Comparison of ENCODE assay signal across 21 mouse cellular contexts in the genomic region with DNA sequence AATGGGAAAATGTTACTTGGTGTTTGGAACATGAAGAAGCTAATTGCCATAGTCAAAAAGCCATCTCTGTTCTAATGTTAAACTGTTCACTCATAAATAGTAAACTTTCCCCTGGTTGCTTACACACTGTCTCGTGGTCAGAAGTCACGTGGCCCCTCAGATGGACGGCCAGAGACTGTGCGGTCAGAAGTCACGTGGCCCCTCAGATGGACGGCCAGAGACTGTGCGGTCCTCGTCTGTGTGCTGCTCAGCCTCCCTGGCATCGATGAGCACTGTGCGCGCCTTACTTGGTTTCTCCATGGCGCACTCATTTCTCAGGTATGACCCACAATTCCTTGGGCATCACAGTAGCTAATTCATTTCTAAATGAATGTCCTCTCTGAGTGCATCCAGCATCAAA. TPM values are rescaled to one million over a fixed set of nuclear protein-coding genes. Genes with fewer than 3 reads are reported as not detected.
A peak's percentile ranks its signal among the peaks of the same experiment; 100 is the strongest.
DNase-seq lines count a peak whose midpoint lies in the region; ATAC-seq and TF ChIP-seq lines count a peak whose summit lies in the region.
"Had no signal": no experiment of that assay in that cellular context is flagged by ENCODE, and none has a peak within 500 bp of the region (broad histone marks: within the 10 kb centered on the region; RNA-seq: fewer than 3 reads in every experiment).

No protein-coding gene starts in this region.

- TF ChIP-seq CTCF in lung, postnatal 0 days (IDR thresholded peaks at IDR 0.05): no peak

- H3K4me2 ChIP-seq in lung, embryonic 15.5 days: no peak overlapping the region
- no peak overlapping the region for H3K4me2 ChIP-seq in lung, postnatal 0 days (replicated peaks; ENCODE audit: low read depth, low read length)
- H3K4me2 ChIP-seq in midbrain, embryonic 16.5 days (ENCODE audit: low read length): no peak overlapping the region
- H3K4me2 ChIP-seq: embryonic facial prominence, embryonic 13.5 days had no signal

- 68% methylated on average over 12 of the region's 12 CpGs for WGBS in lung, embryonic 15.5 days
- WGBS in lung, postnatal 0 days: 72% methylated on average over 12 of the region's 12 CpGs
- WGBS in midbrain, embryonic 16.5 days: 71% methylated on average over 12 of the region's 12 CpGs

- no peak for TF ChIP-seq EP300 in lung, postnatal 0 days (IDR thresholded peaks at IDR 0.05)

- H3K27ac ChIP-seq in lung, embryonic 15.5 days: no peak overlapping the region
- no peak overlapping the region for H3K27ac ChIP-seq in lung, postnatal 0 days (ENCODE audit: low read length)
- H3K27ac ChIP-seq in midbrain, embryonic 16.5 days (ENCODE audit: low read length): peak overlapping the region; percentile 57
- H3K27ac ChIP-seq: embryonic facial prominence, embryonic 13.5 days; heart, adult 2 months; hindbrain, embryonic 10.5 days; limb, embryonic 10.5 days had no signal

- no peak overlapping the region for H3K4me3 ChIP-seq in lung, embryonic 15.5 days
- no peak overlapping the region for H3K4me3 ChIP-seq in lung, postnatal 0 days (ENCODE audit: low read depth, low read length)
- H3K4me3 ChIP-seq in midbrain, embryonic 16.5 days (ENCODE audit: low read depth, low read length): no peak overlapping the region
- H3K4me3 ChIP-seq: embryonic facial prominence, embryonic 13.5 days; heart, adult 2 months; hindbrain, embryonic 10.5 days; limb, embryonic 10.5 days had no signal

- no peak overlapping the region for H3K9ac ChIP-seq in lung, embryonic 15.5 days
- no peak overlapping the region for H3K9ac ChIP-seq in lung, postnatal 0 days (replicated peaks; ENCODE audit: low read depth)
- H3K9ac ChIP-seq in midbrain, embryonic 16.5 days (ENCODE audit: low read depth, low read length): no peak overlapping the region
- H3K9ac ChIP-seq: embryonic facial prominence, embryonic 13.5 days; liver, postnatal 0 days had no signal

- peak; percentile 83 for DNase-seq in heart, adult 11 months
- DNase-seq in heart, postnatal 36 days: no peak
- DNase-seq in lung, postnatal 25 days (ENCODE audit: low spot score): no peak
- DNase-seq in lung, postnatal 0 days (ENCODE audit: low spot score): no peak
- no peak for DNase-seq in testis, postnatal 14 days (ENCODE audit: low spot score)
- DNase-seq: adrenal gland, postnatal 10 days; cerebellum, adult 9-11 months; gastrocnemius, postnatal 14 days; heart, adult 2 months; liver, postnatal 0 days; right cerebral cortex, adult 18-20 months; thymus, postnatal 36 days had no signal

- no peaks in the 10 kb centered on the region for H3K9me3 ChIP-seq in lung, embryonic 15.5 days
- H3K9me3 ChIP-seq in lung, postnatal 0 days (ENCODE audit: low read length): no peaks in the 10 kb centered on the region
- no peaks in the 10 kb centered on the region for H3K9me3 ChIP-seq in midbrain, embryonic 16.5 days (replicated peaks; ENCODE audit: control insufficient read depth, low read length, poor library complexity, severe bottlenecking)
- H3K9me3 ChIP-seq: embryonic facial prominence, embryonic 13.5 days; G1E; hindbrain, embryonic 10.5 days; limb, embryonic 10.5 days had no signal

- no peaks in the 10 kb centered on the region for H3K4me1 ChIP-seq in lung, embryonic 15.5 days
- no peaks in the 10 kb centered on the region for H3K4me1 ChIP-seq in lung, postnatal 0 days (ENCODE audit: insufficient read depth, low read depth, low read length)
- H3K4me1 ChIP-seq in midbrain, embryonic 16.5 days (ENCODE audit: control insufficient read depth, insufficient read depth, low read length): peaks cover 14% of the 10 kb centered on the region
- H3K4me1 ChIP-seq: hindbrain, embryonic 10.5 days; limb, embryonic 10.5 days had no signal

- intact Hi-C loops in heart, postnatal 36 days (cut with DNase I): loop anchor here (1.0 to 10.0 kb wide), 3 partner anchors 538 to 918 kb away; no protein-coding TSS in a partner anchor

- H3K36me3 ChIP-seq in lung, embryonic 15.5 days: no peaks in the 10 kb centered on the region
- H3K36me3 ChIP-seq in lung, postnatal 0 days (ENCODE audit: insufficient read depth, low read length): peaks cover 5% of the 10 kb centered on the region; the same call in 1 of the 2 replicates
- no peaks in the 10 kb centered on the region for H3K36me3 ChIP-seq in midbrain, embryonic 16.5 days (ENCODE audit: control insufficient read depth, insufficient read depth, low read length)

- no peaks in the 10 kb centered on the region for H3K27me3 ChIP-seq in lung, embryonic 15.5 days
- no peaks in the 10 kb centered on the region for H3K27me3 ChIP-seq in lung, postnatal 0 days (replicated peaks; ENCODE audit: insufficient read depth, low read length)
- H3K27me3 ChIP-seq in midbrain, embryonic 16.5 days (ENCODE audit: control insufficient read depth, insufficient read depth, low read depth, low read length): no peaks in the 10 kb centered on the region
- H3K27me3 ChIP-seq: embryonic facial prominence, embryonic 13.5 days had no signal

- peak; percentile 73; the same call in 1 of the 2 replicates for ATAC-seq in lung, embryonic 15.5 days (ENCODE audit: borderline replicate concordance, extremely low read depth, low FRiP score, low TSS enrichment)
- ATAC-seq in lung, postnatal 0 days: peak; percentile 60
- no peak for ATAC-seq in midbrain, embryonic 16.5 days
- ATAC-seq in megakaryocyte-erythroid progenitor cell, adult 5-6 weeks (replicated peaks; ENCODE audit: low FRiP score, low TSS enrichment, poor library complexity, severe bottlenecking): no peak
- ATAC-seq: activated CD4-positive, CD25-positive, alpha-beta regulatory T cell, adult 4 months; forebrain, embryonic 14.5 days; liver, postnatal 0 days had no signal

RNA-seq across cellular contexts. Expression of a gene that starts 20.3 kb away (rescaled TPM):
- 10 to 100 TPM; 17.2 to 18.3 TPM for total RNA-seq in heart, postnatal 36 days (2021)
- polyA plus RNA-seq in lung, embryonic 15.5 days (2015; fragmentation: Nextera tagmentation; extraction: Ambion mirVana): 25.0 and 27.8 TPM in 2 replicates
- polyA plus RNA-seq in lung, postnatal 0 days (2015; fragmentation: Nextera tagmentation; extraction: Ambion mirVana): 17.9 and 19.2 TPM in 2 replicates
- polyA plus RNA-seq in midbrain, embryonic 16.5 days (2015; fragmentation: Nextera tagmentation; extraction: Ambion mirVana): 42.1 and 43.6 TPM in 2 replicates
- 56.4 and 65.4 TPM in 2 replicates for total RNA-seq in megakaryocyte-erythroid progenitor cell, adult 5-6 weeks (2014; fragmentation: Nextera tagmentation)
- total RNA-seq in megakaryocyte-erythroid progenitor cell, adult 5-6 weeks (2017): 39.6 and 54.3 TPM in 2 replicates

RNA-seq across cellular contexts. Expression of a gene that starts 20.6 kb away (rescaled TPM):
- 10 to 100 TPM; 19.3 to 19.9 TPM for total RNA-seq in heart, postnatal 36 days (2021)
- 101 and 105 TPM in 2 replicates for polyA plus RNA-seq in lung, embryonic 15.5 days (2015; fragmentation: Nextera tagmentation; extraction: Ambion mirVana)
- 69.3 and 73.2 TPM in 2 replicates for polyA plus RNA-seq in lung, postnatal 0 days (2015; fragmentation: Nextera tagmentation; extraction: Ambion mirVana)
- 64.7 and 71.1 TPM in 2 replicates for polyA plus RNA-seq in midbrain, embryonic 16.5 days (2015; fragmentation: Nextera tagmentation; extraction: Ambion mirVana)
- total RNA-seq in megakaryocyte-erythroid progenitor cell, adult 5-6 weeks (2014; fragmentation: Nextera tagmentation): 80.1 and 80.5 TPM in 2 replicates
- total RNA-seq in megakaryocyte-erythroid progenitor cell, adult 5-6 weeks (2017): 66.1 and 68.1 TPM in 2 replicates

Comparison
In these comparisons a context has a peak if more than half of its experiments do, and no peak if none do; other contexts are left out.
1. ATAC-seq: peak in lung, embryonic 15.5 days (single experiment) and lung, postnatal 0 days (single experiment); none in midbrain, embryonic 16.5 days (single experiment) and megakaryocyte-erythroid progenitor cell, adult 5-6 weeks (single experiment).